Mouse (Mus musculus) brown adipose tissue, adult 24 weeks (tissue): ENCODE measurements around the gene Pdpr. TPM values are rescaled to one million over a fixed set of nuclear protein-coding genes. Genes with fewer than 3 reads are reported as not detected.

Experiments
- H3K27ac ChIP-seq: fragments of 200-500 bp; replicated peaks from 2 replicates; pipeline ENCODE4 v1.5.1; 2012; ENCODE audit warnings: low read depth, mild to moderate bottlenecking, low read length
- H3K4me1 ChIP-seq: fragments of 200-500 bp; 2 replicates; pipeline ENCODE4 v1.6.1; 2012; ENCODE audit warnings: low read length, mixed read lengths; ENCODE audit not compliant: control insufficient read depth, insufficient read depth, insufficient read length
- H3K4me3 ChIP-seq: fragments of 200-500 bp; 2 replicates; pipeline ENCODE4 v1.5.1; 2012; ENCODE audit warnings: low read depth, mild to moderate bottlenecking, low read length, moderate library complexity; ENCODE audit not compliant: insufficient read depth
- polyA plus RNA-seq: library from polyadenylated mRNA; stranded (reverse); fragments of >200 nt; gene quantifications from 2 replicates; pipeline ENCODE4 v1.2.4, GENCODE M21; 2012; ENCODE audit not compliant: missing spikeins, insufficient read depth, insufficient read length

Pdpr gene
- 21.3 and 50.5 TPM in 2 replicates for polyA plus RNA-seq

GRCm38 (mm10) chr8:111093865-111094718, at the start of gene Pdpr:
Pdpr (plus strand) TSS chr8:111094630.
- H3K27ac ChIP-seq, result peak within 1 kb of the TSS; percentile 84
- peak within 1 kb of the TSS; percentile 92 for H3K4me3 ChIP-seq
- H3K4me1 ChIP-seq, result peaks cover 12% of the 10 kb centered on the region

GRCm38 (mm10) chr8:111048694-111049093, 45.7 kb upstream of the Pdpr start:
- H3K27ac ChIP-seq, result no peak overlapping the region

GRCm38 (mm10) chr8:111049106-111049505, 45.3 kb upstream of the Pdpr start:
- Histone ChIP-seq H3K4me1 (no peaks in the 10 kb centered on the region), H3K27ac (no peak overlapping the region), H3K4me3 (no peak overlapping the region)

More at GRCm38 (mm10) chr8:111048694-111049093, 45.7 kb upstream of the Pdpr start:
- no peak overlapping the region for H3K4me3 ChIP-seq
- no peaks in the 10 kb centered on the region for H3K4me1 ChIP-seq

GRCm38 (mm10) chr8:111053827-111054518, 40.5 kb upstream of the Pdpr start:
- no peak overlapping the region for H3K27ac ChIP-seq
- H3K4me3 ChIP-seq, result no peak overlapping the region
- 0 out of 2 replicates have a peak, but pooled peaks cover 3% of the 10 kb centered on the region for H3K4me1 ChIP-seq

GRCm38 (mm10) chr8:111055031-111055634, 39.3 kb upstream of the Pdpr start:
- H3K27ac ChIP-seq, result no peak overlapping the region
- H3K4me3 ChIP-seq, result no peak overlapping the region
- H3K4me1 ChIP-seq, result 0 out of 2 replicates have a peak, but pooled peaks cover 3% of the 10 kb centered on the region

GRCm38 (mm10) chr8:111055661-111056060, 38.8 kb upstream of the Pdpr start:
- H3K4me3 ChIP-seq, result no peak overlapping the region
- no peak overlapping the region for H3K27ac ChIP-seq
- H3K4me1 ChIP-seq, result 0 out of 2 replicates have a peak, but pooled peaks cover 3% of the 10 kb centered on the region

GRCm38 (mm10) chr8:111056158-111056663, 38.2 kb upstream of the Pdpr start, which contains the start of gene Exosc6:
Exosc6 (plus strand) TSS chr8:111056339.
- peak within 1 kb of the TSS; percentile 64; the same call in 1 of the 2 replicates for H3K27ac ChIP-seq
- peak within 1 kb of the TSS; percentile 96 for H3K4me3 ChIP-seq
- 0 out of 2 replicates have a peak, but pooled peaks cover 3% of the 10 kb centered on the region for H3K4me1 ChIP-seq

- Histone ChIP-seq H3K27ac (no peak overlapping the region), H3K4me1 (0 out of 2 replicates have a peak, but pooled peaks cover 3% of the 10 kb centered on the region)
Measured at GRCm38 (mm10) chr8:111056691-111057293, 37.6 kb upstream of the Pdpr start.

GRCm38 (mm10) chr8:111058946-111059572, 35.4 kb upstream of the Pdpr start:
- Histone ChIP-seq H3K4me3 (no peak overlapping the region), H3K27ac (no peak overlapping the region)

More at GRCm38 (mm10) chr8:111056691-111057293, 37.6 kb upstream of the Pdpr start:
- peak overlapping the region; percentile 96 for H3K4me3 ChIP-seq

GRCm38 (mm10) chr8:111061688-111062071, 32.8 kb upstream of the Pdpr start:
- Histone ChIP-seq H3K4me3 (peak overlapping the region; percentile 77), H3K4me1 (0 out of 2 replicates have a peak, but pooled peaks cover 3% of the 10 kb centered on the region), H3K27ac (no peak overlapping the region)

More at GRCm38 (mm10) chr8:111058946-111059572, 35.4 kb upstream of the Pdpr start:
- H3K4me1 ChIP-seq, result 0 out of 2 replicates have a peak, but pooled peaks cover 3% of the 10 kb centered on the region

- 0 out of 2 replicates have a peak, but pooled peaks cover under 1% of the 10 kb centered on the region for H3K4me1 ChIP-seq
- H3K27ac ChIP-seq, result no peak overlapping the region
- peak overlapping the region; percentile 77 for H3K4me3 ChIP-seq
Measured at GRCm38 (mm10) chr8:111062072-111062757, 32.2 kb upstream of the Pdpr start.

- no peak overlapping the region for H3K27ac ChIP-seq
- H3K4me3 ChIP-seq, result no peak overlapping the region
- H3K4me1 ChIP-seq, result no peaks in the 10 kb centered on the region
Measured at GRCm38 (mm10) chr8:111062893-111063292, 31.5 kb upstream of the Pdpr start.

GRCm38 (mm10) chr8:111066308-111066707, 28.1 kb upstream of the Pdpr start:
- no peak overlapping the region for H3K27ac ChIP-seq
- H3K4me1 ChIP-seq, result no peaks in the 10 kb centered on the region
- no peak overlapping the region for H3K4me3 ChIP-seq
